Mouse (Mus musculus) forelimb bud, embryonic 11.5 days (tissue): ENCODE measurements around the gene Zdhhc13.
A peak's percentile ranks its signal among the peaks of the same experiment; 100 is the strongest.

Experiments used
- DNase-seq: peaks from one replicate; pipeline ENCODE4 v3.0.0-alpha.2; 2012; ENCODE audit warnings: low read depth, low spot score

Gene Zdhhc13

GRCm38 (mm10) chr7:48841538-48841937 is 52.7 kb downstream of the Zdhhc13 start:
- no peak for DNase-seq

GRCm38 (mm10) chr7:48842353-48842752 is 53.5 kb downstream of the Zdhhc13 start:
- DNase-seq = no peak

DNA sequence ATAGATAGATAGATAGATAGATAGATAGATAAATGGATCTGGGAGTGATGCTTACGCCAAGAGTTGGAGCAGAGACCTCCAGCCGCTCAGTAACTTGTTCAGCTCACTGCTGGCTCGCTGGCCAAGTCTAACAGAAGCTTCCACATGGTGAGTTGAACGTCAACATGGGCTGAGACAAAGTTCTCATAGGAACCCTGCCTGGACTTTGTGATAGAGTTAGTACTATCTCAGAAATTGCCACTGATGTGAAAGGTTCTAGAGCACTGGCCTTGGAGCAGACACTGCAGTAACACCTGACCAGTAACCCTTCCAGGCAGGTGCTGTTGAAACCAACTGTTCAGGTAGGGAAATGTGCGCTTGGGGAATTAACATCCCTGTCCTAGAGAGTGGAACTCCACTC is 54.7 kb downstream of the Zdhhc13 start:
- DNase-seq = no peak

GRCm38 (mm10) chr7:48845213-48845973 is 56.6 kb downstream of the Zdhhc13 start:
- peak; percentile 76 for DNase-seq

- no peak for DNase-seq
These were observed 58.0 kb downstream of the Zdhhc13 start for GRCm38 (mm10) chr7:48846755-48847154.

- no peak for DNase-seq
These were observed 59.2 kb downstream of the Zdhhc13 start, which contains the start of gene Csrp3 for GRCm38 (mm10) chr7:48847820-48848650. Gene Csrp3, minus strand, starts transcription at chr7:48848033.

GRCm38 (mm10) chr7:48851529-48852104 is 62.8 kb downstream of the Zdhhc13 start:
- DNase-seq = no peak

DNA sequence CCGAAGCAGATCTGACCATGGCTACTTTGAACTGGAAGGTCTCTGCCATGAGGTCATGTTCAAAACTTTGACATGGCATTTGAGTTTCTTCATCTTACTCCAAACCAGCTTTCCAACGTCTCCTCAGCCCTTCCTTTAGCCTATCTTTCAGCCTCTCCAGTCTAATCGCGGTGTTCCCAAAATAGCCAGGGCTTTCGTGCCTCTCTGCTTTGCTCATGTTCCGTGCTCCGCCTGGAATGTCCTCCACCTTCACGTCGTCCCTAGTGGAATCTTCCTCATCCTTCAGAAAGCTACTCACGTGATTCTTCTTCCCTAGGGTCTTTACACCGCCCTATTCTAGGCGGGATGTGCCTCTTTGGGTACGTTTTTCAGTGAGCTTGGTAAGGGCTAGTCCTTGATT is 64.7 kb downstream of the Zdhhc13 start:
- DNase-seq = no peak

GRCm38 (mm10) chr7:48855461-48855860 is 66.7 kb downstream of the Zdhhc13 start:
- DNase-seq = no peak

- no peak for DNase-seq
These were observed 69.5 kb downstream of the Zdhhc13 start for GRCm38 (mm10) chr7:48858257-48858656.

GRCm38 (mm10) chr7:48859362-48859761 is 70.6 kb downstream of the Zdhhc13 start:
- DNase-seq = no peak

GRCm38 (mm10) chr7:48860948-48861347 is 72.1 kb downstream of the Zdhhc13 start:
- no peak for DNase-seq

DNA sequence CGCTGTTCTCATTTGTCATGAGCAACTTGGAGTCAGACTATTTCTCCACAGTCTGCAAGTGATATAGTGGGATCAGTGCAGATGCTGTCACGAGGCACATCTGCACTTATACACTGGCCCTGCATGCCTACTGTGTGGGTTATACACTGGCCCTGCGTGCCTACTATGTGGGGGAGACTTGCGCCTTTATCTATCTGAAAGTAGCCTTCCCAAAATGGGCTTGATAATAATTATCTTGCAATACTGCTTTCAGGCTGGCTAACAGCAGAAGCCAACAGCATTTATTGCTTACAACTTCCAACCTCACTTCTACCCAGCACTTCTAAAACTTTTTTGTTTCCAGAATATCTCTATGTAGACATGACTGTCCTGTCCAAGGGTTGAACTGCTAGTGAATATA is 73.0 kb downstream of the Zdhhc13 start:
- no peak for DNase-seq

DNA sequence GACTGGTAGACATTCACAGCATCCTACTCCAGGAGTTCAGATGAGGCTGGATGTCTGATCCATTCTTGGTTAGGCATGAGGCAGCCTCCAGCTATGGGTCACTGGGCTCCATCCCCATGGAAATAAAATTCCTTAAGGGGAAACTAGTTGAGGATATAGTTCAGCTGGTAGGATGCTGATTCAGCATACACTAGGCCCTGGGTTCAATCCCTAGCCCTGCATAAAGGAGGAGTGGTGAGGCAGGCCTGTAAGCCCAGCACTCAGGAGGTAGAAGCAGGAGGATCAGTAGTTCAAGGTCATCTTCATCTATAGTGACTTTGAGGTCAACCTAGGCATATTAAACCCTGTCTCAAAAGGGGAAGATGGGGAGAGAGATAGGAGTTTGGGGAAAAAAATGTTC is 75.4 kb downstream of the Zdhhc13 start:
- no peak for DNase-seq

GRCm38 (mm10) chr7:48864671-48865458 is 76.1 kb downstream of the Zdhhc13 start:
- no peak for DNase-seq

GRCm38 (mm10) chr7:48867576-48867975 is 78.8 kb downstream of the Zdhhc13 start:
- DNase-seq = no peak

GRCm38 (mm10) chr7:48870144-48870543 is 81.3 kb downstream of the Zdhhc13 start:
- DNase-seq = no peak

- DNase-seq = no peak
These were observed 81.9 kb downstream of the Zdhhc13 start for GRCm38 (mm10) chr7:48870579-48871180.

GRCm38 (mm10) chr7:48871292-48871691 is 82.5 kb downstream of the Zdhhc13 start:
- DNase-seq = no peak

GRCm38 (mm10) chr7:48875096-48875495 is 86.3 kb downstream of the Zdhhc13 start:
- no peak for DNase-seq

- peak; percentile 65 for DNase-seq
These were observed 87.7 kb downstream of the Zdhhc13 start for GRCm38 (mm10) chr7:48876526-48876925.
